1 mouse cellular context compared by ENCODE assay signal in genomic region chr1:105663171-105663961, GRCm38 (mm10).
TF ChIP-seq lines count a peak whose summit lies in the region.

Gene Pign (minus strand): TSS chr1:105663677.
Gene Relch (plus strand): TSS chr1:105663861.

TF ChIP-seq in MEL, 35 proteins besides CTCF, POLR2A, EP300 and RAD21 (continued from another document):
- TF ChIP-seq JUND (IDR thresholded peaks at IDR 0.05; ENCODE audit: low read depth, low read length) (no peak), RCOR1 (IDR thresholded peaks at IDR 0.05; ENCODE audit: low read depth, low read length) (no peak), ELF1 (IDR thresholded peaks at IDR 0.05; ENCODE audit: low read depth, low read length) (peak; percentile 89), SIN3A (IDR thresholded peaks at IDR 0.05; ENCODE audit: low read length) (peak; percentile 83), ZMIZ1 (IDR thresholded peaks at IDR 0.05; ENCODE audit: low read depth, low read length) (peak; percentile 70), MYB (IDR thresholded peaks at IDR 0.05; ENCODE audit: low read depth, low read length) (no peak), ZC3H11A (IDR thresholded peaks at IDR 0.05; ENCODE audit: low read depth, low read length) (no peak), UBTF (IDR thresholded peaks at IDR 0.05; ENCODE audit: borderline replicate concordance, insufficient read depth, low read depth, low read length) (no peak), E2F4 (IDR thresholded peaks at IDR 0.05; ENCODE audit: borderline replicate concordance, low read depth, low read length) (no peak), MAX (IDR thresholded peaks at IDR 0.05; ENCODE audit: low read length) (peak; percentile 80)
TF ChIP-seq in MEL: peak in this region for 15.
